Mouse (Mus musculus): ENCODE measurements around the gene Card11. TPM values are rescaled to one million over a fixed set of nuclear protein-coding genes. Genes with fewer than 3 reads are reported as not detected.
A peak's percentile ranks its signal among the peaks of the same experiment; 100 is the strongest.

The Card11 gene
- polyA plus RNA-seq, 1 experiment = 0.19 TPM

GRCm38 (mm10) chr5:140940923-140941491 lies 59.4 kb downstream of the Card11 start:
- H3K36me3 ChIP-seq (ENCODE audit: control insufficient read depth, insufficient read depth, low read length) = no peaks in the 10 kb centered on the region
- H3K4me3 ChIP-seq (ENCODE audit: control insufficient read depth, low read depth, low read length) = no peak overlapping the region
- H3K27me3 ChIP-seq (ENCODE audit: control insufficient read depth, insufficient read depth, low read length) = no peaks in the 10 kb centered on the region
- H3K27ac ChIP-seq (ENCODE audit: control insufficient read depth, insufficient read depth, low read depth, low read length) = no peak overlapping the region
- H3K4me1 ChIP-seq (ENCODE audit: control insufficient read depth, insufficient read depth, low read length) = no peaks in the 10 kb centered on the region
- TF ChIP-seq POLR2A (IDR thresholded peaks at IDR 0.05; ENCODE audit: control insufficient read depth, low read depth, low read length) = no peak
- no peak for TF ChIP-seq CTCF (IDR thresholded peaks at IDR 0.05; ENCODE audit: control insufficient read depth, insufficient read depth, insufficient replicate concordance, low read depth, low read length)

- Histone ChIP-seq H3K4me1 (ENCODE audit: control insufficient read depth, insufficient read depth, low read length) (no peaks in the 10 kb centered on the region), H3K27ac (ENCODE audit: control insufficient read depth, insufficient read depth, low read depth, low read length) (no peak overlapping the region), H3K4me3 (ENCODE audit: control insufficient read depth, low read depth, low read length) (no peak overlapping the region), H3K36me3 (ENCODE audit: control insufficient read depth, insufficient read depth, low read length) (no peaks in the 10 kb centered on the region), H3K27me3 (ENCODE audit: control insufficient read depth, insufficient read depth, low read length) (no peaks in the 10 kb centered on the region)
- no peak for TF ChIP-seq CTCF (IDR thresholded peaks at IDR 0.05; ENCODE audit: control insufficient read depth, insufficient read depth, insufficient replicate concordance, low read depth, low read length)
- TF ChIP-seq POLR2A (IDR thresholded peaks at IDR 0.05; ENCODE audit: control insufficient read depth, low read depth, low read length) = no peak
Measured at GRCm38 (mm10) chr5:140940257-140940922, 60.0 kb downstream of the Card11 start.

DNA sequence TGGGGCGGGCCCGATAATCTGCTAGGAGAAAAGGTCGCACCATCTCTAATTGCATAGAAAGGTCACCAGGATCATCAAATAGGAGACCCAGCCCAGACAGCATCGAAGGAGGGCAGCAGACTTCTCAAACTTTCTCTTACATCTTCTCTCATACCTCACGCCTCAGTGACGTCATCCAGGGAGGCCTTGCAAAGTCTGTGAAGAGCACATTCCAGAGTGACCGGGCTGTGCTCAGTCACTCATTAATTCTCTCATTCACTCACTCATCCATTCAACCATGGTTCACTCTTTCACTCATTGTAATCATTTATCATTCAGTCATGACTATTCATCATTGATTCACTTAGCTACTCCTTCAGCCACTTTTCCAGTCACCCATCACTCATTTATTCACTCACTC lies 63.6 kb downstream of the Card11 start:
- no peak for TF ChIP-seq CTCF (IDR thresholded peaks at IDR 0.05; ENCODE audit: control insufficient read depth, insufficient read depth, insufficient replicate concordance, low read depth, low read length)
- no peak for TF ChIP-seq POLR2A (IDR thresholded peaks at IDR 0.05; ENCODE audit: control insufficient read depth, low read depth, low read length)
- no peaks in the 10 kb centered on the region for H3K27me3 ChIP-seq (ENCODE audit: control insufficient read depth, insufficient read depth, low read length)
- no peak overlapping the region for H3K4me3 ChIP-seq (ENCODE audit: control insufficient read depth, low read depth, low read length)
- H3K4me1 ChIP-seq (ENCODE audit: control insufficient read depth, insufficient read depth, low read length) = no peaks in the 10 kb centered on the region
- H3K27ac ChIP-seq (ENCODE audit: control insufficient read depth, insufficient read depth, low read depth, low read length) = no peak overlapping the region
- no peaks in the 10 kb centered on the region for H3K36me3 ChIP-seq (ENCODE audit: control insufficient read depth, insufficient read depth, low read length)

GRCm38 (mm10) chr5:140935848-140936247 lies 64.5 kb downstream of the Card11 start:
- TF ChIP-seq POLR2A (IDR thresholded peaks at IDR 0.05; ENCODE audit: control insufficient read depth, low read depth, low read length) (no peak), CTCF (IDR thresholded peaks at IDR 0.05; ENCODE audit: control insufficient read depth, insufficient read depth, insufficient replicate concordance, low read depth, low read length) (no peak)
- no peak overlapping the region for H3K4me3 ChIP-seq (ENCODE audit: control insufficient read depth, low read depth, low read length)
- no peaks in the 10 kb centered on the region for H3K27me3 ChIP-seq (ENCODE audit: control insufficient read depth, insufficient read depth, low read length)
- H3K27ac ChIP-seq (ENCODE audit: control insufficient read depth, insufficient read depth, low read depth, low read length) = no peak overlapping the region
- H3K36me3 ChIP-seq (ENCODE audit: control insufficient read depth, insufficient read depth, low read length) = no peaks in the 10 kb centered on the region
- H3K4me1 ChIP-seq (ENCODE audit: control insufficient read depth, insufficient read depth, low read length) = no peaks in the 10 kb centered on the region

- Histone ChIP-seq H3K36me3 (ENCODE audit: control insufficient read depth, insufficient read depth, low read length) (no peaks in the 10 kb centered on the region), H3K27me3 (ENCODE audit: control insufficient read depth, insufficient read depth, low read length) (no peaks in the 10 kb centered on the region), H3K4me3 (ENCODE audit: control insufficient read depth, low read depth, low read length) (no peak overlapping the region), H3K4me1 (ENCODE audit: control insufficient read depth, insufficient read depth, low read length) (no peaks in the 10 kb centered on the region), H3K27ac (ENCODE audit: control insufficient read depth, insufficient read depth, low read depth, low read length) (no peak overlapping the region)
- TF ChIP-seq POLR2A (IDR thresholded peaks at IDR 0.05; ENCODE audit: control insufficient read depth, low read depth, low read length) (no peak), CTCF (IDR thresholded peaks at IDR 0.05; ENCODE audit: control insufficient read depth, insufficient read depth, insufficient replicate concordance, low read depth, low read length) (peak; percentile 73; the same call in 1 of the 2 replicates)
Measured at GRCm38 (mm10) chr5:140934639-140935315, 65.6 kb downstream of the Card11 start.

DNA sequence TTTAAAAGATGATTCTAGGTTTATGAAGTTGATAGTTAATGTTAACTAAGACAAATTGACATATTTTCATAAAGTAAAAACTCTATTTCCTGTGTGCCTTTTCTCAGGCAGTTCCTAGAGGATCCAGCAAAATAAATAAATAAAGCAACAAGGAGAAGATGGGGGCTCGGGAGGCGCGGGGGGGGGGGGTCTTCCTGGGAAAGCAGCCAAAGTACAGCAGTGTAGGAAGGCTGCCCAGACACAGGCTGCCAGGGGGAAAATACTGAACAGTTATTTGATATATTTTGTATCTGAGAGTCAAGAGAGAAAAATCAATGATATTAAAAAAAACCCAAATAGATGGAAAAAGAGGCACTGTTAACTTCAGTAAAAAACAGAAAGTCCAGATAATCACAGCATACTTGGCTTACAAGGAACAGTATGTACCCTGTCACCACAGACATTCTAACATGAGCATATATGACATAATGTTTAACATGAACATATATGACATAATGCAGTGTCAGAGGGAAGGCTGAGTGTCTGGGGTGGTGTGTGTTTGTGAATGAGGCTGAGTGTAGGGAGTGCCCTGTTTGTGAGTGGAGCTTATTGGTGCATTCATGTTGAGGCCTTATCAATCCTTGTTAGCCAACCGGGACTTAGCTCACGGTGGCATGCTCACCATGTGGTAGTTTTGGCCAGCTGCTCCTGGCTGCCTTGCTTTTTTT lies 68.7 kb downstream of the Card11 start:
- Histone ChIP-seq H3K36me3 (ENCODE audit: control insufficient read depth, insufficient read depth, low read length) (no peaks in the 10 kb centered on the region), H3K27me3 (ENCODE audit: control insufficient read depth, insufficient read depth, low read length) (no peaks in the 10 kb centered on the region), H3K27ac (ENCODE audit: control insufficient read depth, insufficient read depth, low read depth, low read length) (no peak overlapping the region), H3K4me3 (ENCODE audit: control insufficient read depth, low read depth, low read length) (no peak overlapping the region), H3K4me1 (ENCODE audit: control insufficient read depth, insufficient read depth, low read length) (no peaks in the 10 kb centered on the region)
- TF ChIP-seq CTCF (IDR thresholded peaks at IDR 0.05; ENCODE audit: control insufficient read depth, insufficient read depth, insufficient replicate concordance, low read depth, low read length) (no peak), POLR2A (IDR thresholded peaks at IDR 0.05; ENCODE audit: control insufficient read depth, low read depth, low read length) (no peak)

GRCm38 (mm10) chr5:140918519-140918918 lies 81.9 kb downstream of the Card11 start:
- Histone ChIP-seq H3K4me3 (ENCODE audit: control insufficient read depth, low read depth, low read length) (no peak overlapping the region), H3K27ac (ENCODE audit: control insufficient read depth, insufficient read depth, low read depth, low read length) (no peak overlapping the region), H3K36me3 (ENCODE audit: control insufficient read depth, insufficient read depth, low read length) (no peaks in the 10 kb centered on the region), H3K4me1 (ENCODE audit: control insufficient read depth, insufficient read depth, low read length) (no peaks in the 10 kb centered on the region), H3K27me3 (ENCODE audit: control insufficient read depth, insufficient read depth, low read length) (no peaks in the 10 kb centered on the region)
- TF ChIP-seq POLR2A (IDR thresholded peaks at IDR 0.05; ENCODE audit: control insufficient read depth, low read depth, low read length) (no peak), CTCF (IDR thresholded peaks at IDR 0.05; ENCODE audit: control insufficient read depth, insufficient read depth, insufficient replicate concordance, low read depth, low read length) (no peak)
